Mouse (Mus musculus) limb, embryonic 13.5 days (tissue): ENCODE data around the gene Ost4. TPM values are rescaled to one million over a fixed set of nuclear protein-coding genes. Genes with fewer than 3 reads are reported as not detected.

Experiments used
- ATAC-seq: fragments of 200-750 bp; cut with Nextera tagmentation; 2 replicates; pipeline ENCODE4 v1.8.0; 2017; ENCODE audit warnings: low read depth, moderate number of reproducible peaks, moderate TSS enrichment; ENCODE audit not compliant: low FRiP score
- H3K27ac ChIP-seq: fragments of 300-500 bp; sonication (generic); 2 replicates; pipeline ENCODE4 v1.5.1; 2015; ENCODE audit warnings: inconsistent platforms, mild to moderate bottlenecking, moderate library complexity
- H3K27me3 ChIP-seq: fragments of 300-500 bp; sonication (generic); 2 replicates; pipeline ENCODE4 v1.6.1; 2015; ENCODE audit warnings: mild to moderate bottlenecking, inconsistent platforms
- H3K36me3 ChIP-seq: fragments of 300-500 bp; sonication (generic); 2 replicates; pipeline ENCODE4 v1.6.1; 2015; ENCODE audit warnings: inconsistent platforms, mild to moderate bottlenecking, moderate library complexity
- H3K4me1 ChIP-seq: fragments of 300-500 bp; sonication (generic); 2 replicates; pipeline ENCODE4 v1.6.1; 2015; ENCODE audit warnings: inconsistent platforms
- H3K4me2 ChIP-seq: fragments of 300-500 bp; sonication (generic); replicated peaks from 2 replicates; pipeline ENCODE4 v1.6.1; 2015; ENCODE audit warnings: inconsistent platforms, mild to moderate bottlenecking, moderate library complexity
- H3K4me3 ChIP-seq: fragments of 300-500 bp; sonication (generic); 2 replicates; pipeline ENCODE4 v1.5.1; 2015; ENCODE audit warnings: moderate library complexity, mild to moderate bottlenecking, inconsistent platforms
- H3K9ac ChIP-seq: fragments of 300-500 bp; sonication (generic); 2 replicates; pipeline ENCODE4 v1.6.1; 2015; ENCODE audit warnings: mild to moderate bottlenecking, inconsistent platforms
- H3K9me3 ChIP-seq: fragments of 300-500 bp; sonication (generic); 2 replicates; pipeline ENCODE4 v1.6.1; 2016; ENCODE audit warnings: inconsistent platforms
- WGBS: fragments of 180-500 bp; shearing (Covaris S2); methylation state at CpG from one replicate; pipeline ENCODE4 v1.1.7; 2015; 5-methylcytosine and 5-hydroxymethylcytosine counted together
- polyA plus RNA-seq: library from polyadenylated mRNA; unstranded; fragments of >200 nt; fragmentation: Nextera tagmentation; extraction: Ambion mirVana; gene quantifications from 2 replicates; pipeline ENCODE4 v1.2.1, GENCODE M21; 2015

Gene Ost4
- polyA plus RNA-seq, result 408 and 424 TPM in 2 replicates

- ATAC-seq, result peak; percentile 94
- peaks cover 70% of the 10 kb centered on the region for H3K4me1 ChIP-seq
Measured at GRCm38 (mm10) chr5:30907413-30908059, at the start of gene Ost4. TSS of gene Ost4 (minus strand) at chr5:30907788.

GRCm38 (mm10) chr5:30955751-30956150, 48.2 kb upstream of the Ost4 start:
- WGBS, result 97% methylated on average over 6 of the region's 6 CpGs
- H3K9me3 ChIP-seq, result no peaks in the 10 kb centered on the region
- no peaks in the 10 kb centered on the region for H3K27me3 ChIP-seq
- H3K4me2 ChIP-seq, result no peak overlapping the region
- H3K4me1 ChIP-seq, result peaks cover 24% of the 10 kb centered on the region
- H3K4me3 ChIP-seq, result no peak overlapping the region; the same call in 1 of the 2 replicates
- ATAC-seq, result no peak
- H3K9ac ChIP-seq, result no peak overlapping the region
- H3K27ac ChIP-seq, result no peak overlapping the region
- peaks cover 67% of the 10 kb centered on the region for H3K36me3 ChIP-seq

More at GRCm38 (mm10) chr5:30907413-30908059, at the start of gene Ost4:
- Histone ChIP-seq H3K4me2 (peak within 1 kb of the TSS; percentile 96), H3K36me3 (peaks cover 37% of the 10 kb centered on the region), H3K27me3 (no peaks in the 10 kb centered on the region), H3K27ac (peak within 1 kb of the TSS; percentile 96), H3K9ac (peak within 1 kb of the TSS; percentile 87), H3K9me3 (no peaks in the 10 kb centered on the region), H3K4me3 (peak within 1 kb of the TSS; percentile 79)
- WGBS, result under 1% methylated on average over 57 of the region's 58 CpGs

- no peak overlapping the region for H3K9ac ChIP-seq
- H3K27ac ChIP-seq, result no peak overlapping the region
- no peak overlapping the region for H3K4me3 ChIP-seq
- H3K27me3 ChIP-seq, result no peaks in the 10 kb centered on the region
- WGBS, result 93% methylated on average over 9 of the region's 9 CpGs
- ATAC-seq, result no peak
- no peak overlapping the region for H3K4me2 ChIP-seq
- no peaks in the 10 kb centered on the region for H3K9me3 ChIP-seq
- peaks cover 67% of the 10 kb centered on the region for H3K36me3 ChIP-seq
- H3K4me1 ChIP-seq, result peaks cover 32% of the 10 kb centered on the region
Measured at GRCm38 (mm10) chr5:30954556-30954955, 47.0 kb upstream of the Ost4 start.

GRCm38 (mm10) chr5:30954065-30954464, 46.5 kb upstream of the Ost4 start:
- Histone ChIP-seq H3K4me1 (peaks cover 32% of the 10 kb centered on the region), H3K36me3 (peaks cover 67% of the 10 kb centered on the region)
- 96% methylated on average over 6 of the region's 6 CpGs for WGBS

GRCm38 (mm10) chr5:30952551-30952950, 45.0 kb upstream of the Ost4 start:
- peaks cover 22% of the 10 kb centered on the region for H3K4me1 ChIP-seq
- H3K4me3 ChIP-seq, result no peak overlapping the region
- no peaks in the 10 kb centered on the region for H3K9me3 ChIP-seq
- no peak overlapping the region for H3K4me2 ChIP-seq
- H3K27me3 ChIP-seq, result no peaks in the 10 kb centered on the region
- H3K27ac ChIP-seq, result no peak overlapping the region; the same call in 1 of the 2 replicates
- ATAC-seq, result no peak
- H3K36me3 ChIP-seq, result peaks cover 53% of the 10 kb centered on the region
- 90% methylated on average over 5 of the region's 5 CpGs for WGBS
- no peak overlapping the region for H3K9ac ChIP-seq

More at GRCm38 (mm10) chr5:30954065-30954464, 46.5 kb upstream of the Ost4 start:
- Histone ChIP-seq H3K4me2 (no peak overlapping the region), H3K9me3 (no peaks in the 10 kb centered on the region), H3K9ac (no peak overlapping the region), H3K27ac (no peak overlapping the region), H3K27me3 (no peaks in the 10 kb centered on the region), H3K4me3 (no peak overlapping the region)
- ATAC-seq, result no peak

- Histone ChIP-seq H3K4me2 (no peak overlapping the region), H3K4me3 (no peak overlapping the region), H3K4me1 (peaks cover 19% of the 10 kb centered on the region), H3K27me3 (no peaks in the 10 kb centered on the region), H3K27ac (no peak overlapping the region), H3K36me3 (peaks cover 48% of the 10 kb centered on the region), H3K9ac (no peak overlapping the region), H3K9me3 (no peaks in the 10 kb centered on the region)
- no peak for ATAC-seq
- WGBS, result 86% methylated on average over 6 of the region's 6 CpGs
Measured at GRCm38 (mm10) chr5:30951706-30952105, 44.1 kb upstream of the Ost4 start.

- Histone ChIP-seq H3K4me1 (peaks cover 19% of the 10 kb centered on the region), H3K27ac (no peak overlapping the region), H3K9ac (no peak overlapping the region), H3K27me3 (peaks cover 2% of the 10 kb centered on the region; the same call in 1 of the 2 replicates), H3K4me3 (no peak overlapping the region), H3K36me3 (peaks cover 45% of the 10 kb centered on the region), H3K4me2 (no peak overlapping the region), H3K9me3 (no peaks in the 10 kb centered on the region)
- WGBS, result 92% methylated on average over 2 of the region's 2 CpGs
- no peak for ATAC-seq
Measured at GRCm38 (mm10) chr5:30950922-30951321, 43.3 kb upstream of the Ost4 start.

GRCm38 (mm10) chr5:30950451-30950850, 42.9 kb upstream of the Ost4 start:
- H3K4me1 ChIP-seq, result peaks cover 21% of the 10 kb centered on the region
- peak overlapping the region; percentile 83 for H3K27ac ChIP-seq
- H3K9ac ChIP-seq, result peak overlapping the region; percentile 72
- peak overlapping the region; percentile 83 for H3K4me2 ChIP-seq
- peak; percentile 2; the same call in 1 of the 2 replicates for ATAC-seq
- H3K4me3 ChIP-seq, result peak overlapping the region; percentile 53
- peaks cover 40% of the 10 kb centered on the region for H3K36me3 ChIP-seq
- H3K27me3 ChIP-seq, result peaks cover 7% of the 10 kb centered on the region; the same call in 1 of the 2 replicates
- WGBS, result 70% methylated on average over 4 of the region's 4 CpGs
- no peaks in the 10 kb centered on the region for H3K9me3 ChIP-seq

GRCm38 (mm10) chr5:30949654-30950326, 42.2 kb upstream of the Ost4 start:
- ATAC-seq, result peak; percentile 90
- Histone ChIP-seq H3K9ac (peak overlapping the region; percentile 72), H3K27me3 (peaks cover 13% of the 10 kb centered on the region), H3K4me2 (peak overlapping the region; percentile 83), H3K36me3 (peaks cover 34% of the 10 kb centered on the region), H3K4me3 (peak overlapping the region; percentile 53), H3K4me1 (peaks cover 24% of the 10 kb centered on the region), H3K9me3 (no peaks in the 10 kb centered on the region), H3K27ac (peak overlapping the region; percentile 83)
- WGBS, result under 1% methylated on average over 31 of the region's 31 CpGs

- no peak overlapping the region for H3K9ac ChIP-seq
Measured at GRCm38 (mm10) chr5:30948620-30949019, 41.0 kb upstream of the Ost4 start.

GRCm38 (mm10) chr5:30944956-30945781, 37.6 kb upstream of the Ost4 start, which contains the start of gene Cgref1:
TSS of gene Cgref1 (minus strand) at chr5:30945591.
- Histone ChIP-seq H3K9ac (peak within 1 kb of the TSS; percentile 74), H3K27ac (no peak within 1 kb of the TSS), H3K4me2 (peak within 1 kb of the TSS; percentile 92), H3K36me3 (no peaks in the 10 kb centered on the region), H3K4me3 (peak within 1 kb of the TSS; percentile 54), H3K4me1 (peaks cover 19% of the 10 kb centered on the region), H3K27me3 (peaks cover 18% of the 10 kb centered on the region), H3K9me3 (no peaks in the 10 kb centered on the region)
- ATAC-seq, result peak; percentile 30; the same call in 1 of the 2 replicates
- 7% methylated on average over 44 of the region's 44 CpGs for WGBS

More at GRCm38 (mm10) chr5:30948620-30949019, 41.0 kb upstream of the Ost4 start:
- no peak for ATAC-seq
- H3K4me3 ChIP-seq, result no peak overlapping the region
- H3K9me3 ChIP-seq, result no peaks in the 10 kb centered on the region
- peaks cover 22% of the 10 kb centered on the region for H3K36me3 ChIP-seq
- H3K4me1 ChIP-seq, result peaks cover 24% of the 10 kb centered on the region
- H3K27me3 ChIP-seq, result peaks cover 18% of the 10 kb centered on the region
- H3K4me2 ChIP-seq, result no peak overlapping the region
- WGBS, result 77% methylated on average over 5 of the region's 5 CpGs
- no peak overlapping the region for H3K27ac ChIP-seq
